ENCODE assay signal across 1 mouse cellular context in genomic region chr17:35048149-35048931, GRCm38 (mm10).
A peak's percentile ranks its signal among the peaks of the same experiment; 100 is the strongest.
TF ChIP-seq lines count a peak whose summit lies in the region.

No protein-coding gene starts in this region.

TF ChIP-seq in MEL, 35 proteins besides CTCF, POLR2A, EP300 and RAD21:
- TF ChIP-seq TBP (IDR thresholded peaks at IDR 0.05; ENCODE audit: low read depth, low read length) = peak; percentile 82
- TF ChIP-seq MYB (IDR thresholded peaks at IDR 0.05; ENCODE audit: low read depth, low read length) = peak; percentile 58; the same call in 1 of the 2 replicates
- TF ChIP-seq GABPA (IDR thresholded peaks at IDR 0.05; ENCODE audit: low read depth, low read length) = no peak
- TF ChIP-seq GATA1 (IDR thresholded peaks at IDR 0.05; ENCODE audit: low read depth, low read length) = peak; percentile 36; the same call in 1 of the 2 replicates
- no peak for TF ChIP-seq UBTF (IDR thresholded peaks at IDR 0.05; ENCODE audit: borderline replicate concordance, insufficient read depth, low read depth, low read length)
- no peak; the same call in 1 of the 2 replicates for TF ChIP-seq TAL1 (IDR thresholded peaks at IDR 0.05; ENCODE audit: low read length)
- no peak for TF ChIP-seq KAT2A (conservative IDR thresholded peaks at IDR 0.05; ENCODE audit: low read depth, low read length)
- TF ChIP-seq MXI1 (IDR thresholded peaks at IDR 0.05; ENCODE audit: low read depth, low read length) = peak; percentile 46
- 0 out of 2 replicates have a peak, but pooled peaks have one; percentile 44 for TF ChIP-seq HCFC1 (IDR thresholded peaks at IDR 0.05; ENCODE audit: low read depth, low read length)
- TF ChIP-seq ZMIZ1 (IDR thresholded peaks at IDR 0.05; ENCODE audit: low read depth, low read length) = peak; percentile 89
- peak; percentile 57 for TF ChIP-seq RCOR1 (IDR thresholded peaks at IDR 0.05; ENCODE audit: low read depth, low read length)
- TF ChIP-seq NELFE (IDR thresholded peaks at IDR 0.05; ENCODE audit: low read depth, low read length) = peak; percentile 74
- peak; percentile 70 for TF ChIP-seq SIN3A (IDR thresholded peaks at IDR 0.05; ENCODE audit: low read length)
- no peak for TF ChIP-seq MEF2A (IDR thresholded peaks at IDR 0.05; ENCODE audit: extremely low read depth, insufficient replicate concordance, low read depth, low read length, poor library complexity, severe bottlenecking)
- 0 out of 2 replicates have a peak, but pooled peaks have one; percentile 37 for TF ChIP-seq MAFK (IDR thresholded peaks at IDR 0.05; ENCODE audit: borderline replicate concordance, low read depth, low read length)
- TF ChIP-seq ELF1 (IDR thresholded peaks at IDR 0.05; ENCODE audit: low read depth, low read length) = 0 out of 2 replicates have a peak, but pooled peaks have one; percentile 45
- no peak for TF ChIP-seq MAX (IDR thresholded peaks at IDR 0.05; ENCODE audit: low read length)
- peak; percentile 96; the same call in 1 of the 2 replicates for TF ChIP-seq CHD1 (IDR thresholded peaks at IDR 0.05; ENCODE audit: low read depth, low read length)
- TF ChIP-seq MYC (IDR thresholded peaks at IDR 0.05; ENCODE audit: low read depth, low read length) = peak; percentile 55; the same call in 1 of the 2 replicates
- TF ChIP-seq ZNF384 (IDR thresholded peaks at IDR 0.05; ENCODE audit: low read depth, low read length) = peak; percentile 39; the same call in 1 of the 2 replicates
- TF ChIP-seq E2F4 (IDR thresholded peaks at IDR 0.05; ENCODE audit: borderline replicate concordance, low read depth, low read length) = no peak
- peak; percentile 80 for TF ChIP-seq TCF12 (IDR thresholded peaks at IDR 0.05; ENCODE audit: low read depth, low read length)
- TF ChIP-seq CHD2 (IDR thresholded peaks at IDR 0.05; ENCODE audit: low read length) = no peak
- peak; percentile 90 for TF ChIP-seq ETS1 (IDR thresholded peaks at IDR 0.05; ENCODE audit: low read depth, low read length)
- peak; percentile 95 for TF ChIP-seq MAZ (IDR thresholded peaks at IDR 0.05; ENCODE audit: low read depth, low read length)
- TF ChIP-seq JUND (IDR thresholded peaks at IDR 0.05; ENCODE audit: low read depth, low read length) = no peak; the same call in 1 of the 2 replicates
